Mouse (Mus musculus) gastrocnemius, adult 18-20 months (tissue): ENCODE measurements around the gene Vmn2r109. TPM values are rescaled to one million over a fixed set of nuclear protein-coding genes. Genes with fewer than 3 reads are reported as not detected.
"Not testable (repeated sequence)": the region's sequence is repeated elsewhere in the genome, so short reads cannot be mapped to it uniquely, and the experiment has no call there.

Experiments
- DNase-seq: peaks from one replicate; pipeline ENCODE4 v3.0.0; 2021; ENCODE audit warnings: low spot score
- long read RNA-seq, 2 experiments: library from polyadenylated mRNA; stranded (forward); transcript quantifications; one replicate each; pipeline ENCODE4 v2.0.0; 2021
- total RNA-seq, 2 experiments: library from RNA; stranded (reverse); gene quantifications; 2 replicates each; pipeline ENCODE4 v1.2.3; 2021

Vmn2r109 gene
- total RNA-seq = not detected
- long read RNA-seq, experiment 1 = 0 reads
- long read RNA-seq, experiment 2 = 0 reads

- DNase-seq = no peak
Measured at GRCm38 (mm10) chr17:20564656-20565055, at the start of gene Vmn2r109. Gene Vmn2r109, minus strand, starts transcription at chr17:20564756.

DNA sequence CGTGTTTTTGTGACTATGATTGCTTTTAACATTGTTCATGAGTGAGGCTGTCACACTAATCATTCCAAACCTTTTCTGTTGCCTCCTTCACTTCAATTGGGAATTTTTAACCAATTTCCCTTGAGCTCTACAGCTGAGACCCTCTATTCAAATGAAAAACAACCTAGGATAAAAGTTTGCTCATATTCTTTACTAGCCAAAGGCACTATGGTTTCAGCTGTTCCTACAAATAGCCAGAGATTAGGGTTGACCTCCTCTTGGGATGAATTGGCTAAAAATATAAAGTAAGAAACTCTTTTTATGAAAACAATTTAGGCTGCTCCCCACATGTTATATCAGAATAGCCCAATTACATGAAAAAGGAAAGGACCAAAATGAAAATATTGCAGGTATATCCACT, 31.8 kb upstream of the Vmn2r109 start, which contains the start of gene Vmn2r110:
TSS of gene Vmn2r110 (minus strand) at position 101 of the 400 bp plus-strand sequence.
- DNase-seq = no peak

DNA sequence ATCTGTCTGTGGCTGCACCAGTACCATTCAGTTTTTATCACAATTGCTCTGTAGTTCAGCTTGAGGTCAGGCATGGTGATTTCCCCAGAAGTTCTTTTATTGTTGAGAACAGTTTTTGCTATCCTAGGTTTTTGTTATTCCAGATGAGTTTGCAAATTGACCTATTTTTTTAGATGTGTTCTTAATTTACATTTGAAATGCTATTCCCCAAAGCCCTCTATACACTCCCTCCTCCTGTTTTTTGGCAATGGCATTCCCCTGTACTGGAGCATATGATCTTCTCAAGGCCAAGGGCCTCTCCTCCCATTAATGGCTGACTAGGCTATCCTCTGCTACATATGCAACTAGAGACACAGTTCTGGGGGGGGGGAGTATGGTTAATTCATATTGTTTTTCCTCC, 56.3 kb downstream of the Vmn2r109 start:
- DNase-seq = not testable (repeated sequence)

GRCm38 (mm10) chr17:20497858-20498257, 66.7 kb downstream of the Vmn2r109 start, which contains the start of gene Vmn1r225:
Gene Vmn1r225, plus strand, starts transcription at chr17:20498158.
- DNase-seq = no peak

Other genes starting within 250 kb of the Vmn2r109 start
- gene Vmn2r107, start 219.5 kb downstream of the Vmn2r109 start, total RNA-seq = not detected
- gene Vmn1r224, start 150.6 kb downstream of the Vmn2r109 start, total RNA-seq = not detected
- not detected for gene Vmn2r108, start 83.4 kb downstream of the Vmn2r109 start, total RNA-seq
- not detected for gene Vmn1r225, start 66.6 kb downstream of the Vmn2r109 start, total RNA-seq
- gene Vmn2r110, start 31.7 kb upstream of the Vmn2r109 start, total RNA-seq = not detected
- not detected for gene Fpr-rs3, start 60.1 kb upstream of the Vmn2r109 start, total RNA-seq
- gene Vmn1r226, start 118.1 kb upstream of the Vmn2r109 start, total RNA-seq = not detected
- gene Vmn1r227, start 165.1 kb upstream of the Vmn2r109 start, total RNA-seq = not detected
- not detected for gene Vmn1r228, start 221.4 kb upstream of the Vmn2r109 start, total RNA-seq
- gene Vmn1r229, start 246.8 kb upstream of the Vmn2r109 start, total RNA-seq = not detected